Mouse (Mus musculus) liver, embryonic 14.5 days (tissue): ENCODE results near the gene Lrrc4b. TPM values are rescaled to one million over a fixed set of nuclear protein-coding genes. Genes with fewer than 3 reads are reported as not detected.

Experiments
- ATAC-seq: fragments of 200-750 bp; cut with Nextera tagmentation; 2 replicates; pipeline ENCODE4 v1.8.0; 2017; ENCODE audit warnings: moderate number of reproducible peaks, mild to moderate bottlenecking, moderate library complexity; ENCODE audit not compliant: insufficient read depth
- DNase-seq, 3 experiments: peaks; one replicate each; pipeline ENCODE4 v3.0.0-alpha.2; 2012 to 2013; ENCODE audit warnings: low read depth in 3 of 3, low spot score in 3 of 3
- H3K27ac ChIP-seq: fragments of 300-500 bp; sonication (generic); 2 replicates; pipeline ENCODE4 v1.5.1; 2014; ENCODE audit warnings: moderate library complexity, mild to moderate bottlenecking, control low read depth, inconsistent platforms
- H3K27me3 ChIP-seq: fragments of 300-500 bp; sonication (generic); 2 replicates; pipeline ENCODE4 v1.6.1; 2014; ENCODE audit warnings: mild to moderate bottlenecking, low read length, moderate library complexity; ENCODE audit not compliant: control insufficient read depth, insufficient read depth
- H3K36me3 ChIP-seq: fragments of 300-500 bp; sonication (generic); replicated peaks from 2 replicates; pipeline ENCODE4 v1.6.1; 2014; ENCODE audit warnings: low read depth; ENCODE audit not compliant: control insufficient read depth, insufficient read depth
- H3K4me1 ChIP-seq, 2 experiments: fragments of 200-500 bp in 1 of 2; fragments of 300-500 bp in 1 of 2; sonication (generic) in 1 of 2; replicated peaks; 2 replicates each; pipeline ENCODE4 v1.6.1; 2012 to 2014; ENCODE audit warnings: antibody characterized with exemption in 1 of 2, inconsistent platforms in 1 of 2, low read length in 1 of 2; ENCODE audit not compliant: control insufficient read depth in 2 of 2, insufficient read depth in 2 of 2
- H3K4me2 ChIP-seq: fragments of 300-500 bp; sonication (generic); 2 replicates; pipeline ENCODE4 v1.6.1; 2014; ENCODE audit warnings: low read depth, mild to moderate bottlenecking, control low read depth, moderate library complexity
- H3K4me3 ChIP-seq, 2 experiments: fragments of 200-500 bp in 1 of 2; fragments of 300-500 bp in 1 of 2; sonication (generic) in 1 of 2; 2 replicates each; pipeline ENCODE4 v1.5.1; 2012 to 2014; ENCODE audit warnings: low read depth in 2 of 2, low read length in 2 of 2, mild to moderate bottlenecking in 2 of 2, control low read depth in 1 of 2, inconsistent platforms in 1 of 2, moderate library complexity in 1 of 2; ENCODE audit not compliant: insufficient read depth in 1 of 2
- H3K9ac ChIP-seq: fragments of 300-500 bp; sonication (generic); replicated peaks from 2 replicates; pipeline ENCODE4 v1.6.1; 2014; ENCODE audit warnings: mild to moderate bottlenecking, control low read depth, moderate library complexity
- H3K9me3 ChIP-seq: fragments of 300-500 bp; sonication (generic); 2 replicates; pipeline ENCODE4 v1.6.1; 2016; ENCODE audit warnings: low read length, mixed read lengths; ENCODE audit not compliant: control insufficient read depth
- CTCF ChIP-seq: IDR thresholded peaks from 2 replicates; pipeline ENCODE4 v1.5.1; 2016; ENCODE audit warnings: antibody characterized with exemption, low read depth, control low read depth
- EP300 ChIP-seq: IDR thresholded peaks from 2 replicates; pipeline ENCODE4 v1.6.1; 2016; ENCODE audit warnings: antibody characterized with exemption, low read depth
- WGBS: fragments of 180-500 bp; shearing (Covaris S2); extraction: QIAGEN DNeasy Blood & Tissue Kit; methylation state at CpG from one replicate; pipeline ENCODE4 v1.1.7; 2014; ENCODE audit not compliant: insufficient replicate concordance; 5-methylcytosine and 5-hydroxymethylcytosine counted together
- polyA plus RNA-seq, 2 experiments: library from polyadenylated mRNA; depleted of rRNA in 1 of 2; stranded (reverse) in 1 of 2; unstranded in 1 of 2; fragments of >200 nt; fragmentation: Nextera tagmentation in 1 of 2; extraction: Ambion mirVana in 1 of 2; gene quantifications; 2 replicates each; pipeline versions ENCODE4 v1.2.1 to v1.2.3; 2012 to 2014

Gene Lrrc4b
- polyA plus RNA-seq, 2 experiments = 0.02 TPM; not detected in 1

GRCm38 (mm10) chr7:44463556-44464225, 34.9 kb downstream of the Lrrc4b start:
- no peaks in the 10 kb centered on the region for H3K9me3 ChIP-seq
- H3K4me2 ChIP-seq = no peak overlapping the region
- no peak overlapping the region for H3K27ac ChIP-seq
- TF ChIP-seq CTCF (no peak), EP300 (no peak)
- DNase-seq (no peak), ATAC-seq (no peak)
- no peak overlapping the region for H3K9ac ChIP-seq
- 68% methylated on average over 10 of the region's 10 CpGs for WGBS
- no peak overlapping the region for H3K4me3 ChIP-seq
- H3K27me3 ChIP-seq = peaks cover 52% of the 10 kb centered on the region
- H3K4me1 ChIP-seq = peaks cover 11 to 23% of the 10 kb centered on the region in 2 experiments
- no peaks in the 10 kb centered on the region for H3K36me3 ChIP-seq

DNA sequence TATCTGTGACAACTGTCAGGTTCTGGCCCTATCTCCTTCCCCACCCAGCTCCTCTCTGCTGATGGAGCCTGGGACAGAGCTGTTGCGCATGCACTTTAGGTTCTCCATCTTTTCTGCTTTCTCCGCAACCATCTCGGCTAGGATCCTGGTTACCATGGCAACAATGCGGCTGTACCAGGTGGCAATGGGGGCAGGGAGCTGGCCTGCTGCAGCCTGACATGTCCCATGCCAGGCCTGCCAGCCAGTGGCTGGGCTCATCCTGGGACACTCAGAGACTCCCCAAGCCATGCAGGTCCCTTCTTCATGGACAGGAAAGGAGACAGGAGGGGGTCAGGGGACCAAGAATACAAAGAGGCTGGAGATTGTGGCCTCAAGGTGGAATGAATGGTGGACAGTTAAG, 35.7 kb downstream of the Lrrc4b start:
- no peak overlapping the region for H3K27ac ChIP-seq
- DNase-seq (no peak), ATAC-seq (no peak)
- peaks cover 46% of the 10 kb centered on the region for H3K27me3 ChIP-seq
- no peaks in the 10 kb centered on the region for H3K9me3 ChIP-seq
- 34% methylated on average over 4 of the region's 4 CpGs for WGBS
- H3K4me2 ChIP-seq = peak overlapping the region; percentile 24; the same call in 1 of the 2 replicates
- peak overlapping the region; percentile 23; the same call in 1 of the 2 replicates for H3K9ac ChIP-seq
- peaks cover under 1% of the 10 kb centered on the region; the same call in 1 of the 2 replicates for H3K36me3 ChIP-seq
- peaks cover 15 to 30% of the 10 kb centered on the region in 2 experiments for H3K4me1 ChIP-seq
- TF ChIP-seq CTCF (no peak), EP300 (peak; percentile 48)
- no peak overlapping the region for H3K4me3 ChIP-seq

- Histone ChIP-seq H3K9ac (peak within 1 kb of the TSS; percentile 23; the same call in 1 of the 2 replicates), H3K9me3 (no peaks in the 10 kb centered on the region), H3K4me2 (peak within 1 kb of the TSS; percentile 41), H3K4me3 (no peak within 1 kb of the TSS), H3K27me3 (peaks cover 40% of the 10 kb centered on the region), H3K27ac (no peak within 1 kb of the TSS), H3K36me3 (peaks cover 5% of the 10 kb centered on the region; the same call in 1 of the 2 replicates), H3K4me1 (peaks cover 21 to 36% of the 10 kb centered on the region in 2 experiments)
- 52% methylated on average over 2 of the region's 2 CpGs for WGBS
- TF ChIP-seq EP300 (no peak), CTCF (no peak)
- DNase-seq (no peak), ATAC-seq (no peak)
Measured at GRCm38 (mm10) chr7:44465111-44465510, 36.3 kb downstream of the Lrrc4b start, which contains the start of gene Aspdh. Gene Aspdh, plus strand, starts transcription at chr7:44465391.

DNA sequence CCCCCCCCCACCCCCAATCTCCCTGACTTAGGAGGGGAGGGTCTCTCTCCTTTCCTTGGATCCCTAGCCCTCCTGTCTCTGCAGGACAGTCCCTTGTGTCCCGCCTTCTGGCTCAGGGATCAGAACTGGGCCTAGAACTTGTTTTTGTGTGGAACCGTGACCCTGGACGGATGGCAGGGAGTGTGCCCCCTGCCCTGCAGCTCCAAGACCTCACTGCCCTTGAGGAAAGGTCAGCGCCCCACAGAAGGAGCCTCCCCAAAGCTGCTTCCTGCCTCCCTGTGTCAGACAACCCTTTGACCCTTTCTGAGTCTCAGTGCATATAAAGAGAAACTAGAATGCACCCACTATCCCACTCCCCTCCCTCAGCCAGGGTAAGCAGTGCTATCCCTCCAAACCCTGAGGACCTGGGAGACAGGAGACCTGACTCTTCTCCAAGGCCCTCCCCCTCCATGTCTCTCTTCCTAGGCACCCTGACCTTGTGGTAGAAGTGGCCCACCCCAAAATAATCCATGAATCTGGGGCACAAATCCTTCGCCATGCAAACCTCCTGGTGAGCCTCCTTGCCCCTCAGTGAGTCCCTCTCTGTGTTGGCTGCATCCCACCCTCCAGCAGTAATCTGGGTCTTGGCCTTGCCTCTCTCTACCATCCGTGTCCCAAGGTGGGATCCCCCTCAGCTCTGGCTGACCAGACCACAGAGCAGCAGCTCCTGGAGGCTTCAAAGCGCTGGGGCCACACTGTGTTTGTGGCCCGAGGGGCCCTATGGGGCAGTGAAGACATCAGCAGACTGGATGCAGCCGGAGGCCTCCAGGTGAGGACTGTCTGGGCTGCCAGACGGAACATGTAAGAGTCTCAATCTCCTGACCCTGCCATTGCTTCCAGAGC, 37.4 kb downstream of the Lrrc4b start:
- TF ChIP-seq CTCF = no peak
- no peak for TF ChIP-seq EP300
- Histone ChIP-seq H3K36me3 (peaks cover 13% of the 10 kb centered on the region), H3K27me3 (peaks cover 29% of the 10 kb centered on the region), H3K4me1 (peaks cover 31 to 48% of the 10 kb centered on the region in 2 experiments), H3K4me2 (peak overlapping the region; percentile 41), H3K9ac (no peak overlapping the region; the same call in 1 of the 2 replicates), H3K9me3 (no peaks in the 10 kb centered on the region), H3K4me3 (no peak overlapping the region), H3K27ac (no peak overlapping the region)
- ATAC-seq (no peak), DNase-seq (no peak)
- 76% methylated on average over 10 of the region's 10 CpGs for WGBS

- DNase-seq (no peak), ATAC-seq (no peak)
- H3K27ac ChIP-seq = no peak overlapping the region
- H3K27me3 ChIP-seq = peaks cover 22% of the 10 kb centered on the region
- peaks cover 31 to 48% of the 10 kb centered on the region in 2 experiments for H3K4me1 ChIP-seq
- H3K4me3 ChIP-seq = no peak overlapping the region
- H3K9ac ChIP-seq = no peak overlapping the region
- peak overlapping the region; percentile 90; the same call in 1 of the 2 replicates for H3K4me2 ChIP-seq
- H3K9me3 ChIP-seq = no peaks in the 10 kb centered on the region
- H3K36me3 ChIP-seq = peaks cover 16% of the 10 kb centered on the region
- TF ChIP-seq EP300 (no peak), CTCF (0 out of 2 replicates have a peak, but pooled peaks have one; percentile 5)
- 78% methylated on average over 16 of the region's 16 CpGs for WGBS
Measured at GRCm38 (mm10) chr7:44466888-44467311, 38.1 kb downstream of the Lrrc4b start.
